Mouse (Mus musculus): Measurements from ENCODE around the gene Tia1. TPM values are rescaled to one million over a fixed set of nuclear protein-coding genes. Genes with fewer than 3 reads are reported as not detected.
"Not testable (repeated sequence)": the region's sequence is repeated elsewhere in the genome, so short reads cannot be mapped to it uniquely, and the experiment has no call there.

Tia1 gene
- polyA plus RNA-seq, 1 experiment = 0.72 TPM

- no peaks in the 10 kb centered on the region for H3K27me3 ChIP-seq (ENCODE audit: control insufficient read depth)
- H3K9me3 ChIP-seq (ENCODE audit: control insufficient read depth, low read length) = no peaks in the 10 kb centered on the region
- TF ChIP-seq GATA1 (IDR thresholded peaks at IDR 0.05; ENCODE audit: low read length) (no peak), TAL1 (IDR thresholded peaks at IDR 0.05; ENCODE audit: low read length) (no peak)
- H3K4me1 ChIP-seq (ENCODE audit: control insufficient read depth) = peaks cover 44% of the 10 kb centered on the region
- peaks cover 9% of the 10 kb centered on the region for H3K36me3 ChIP-seq (ENCODE audit: control insufficient read depth)
- peak overlapping the region; percentile 86 for H3K4me3 ChIP-seq (replicated peaks)
These were observed 37.2 kb upstream of the Tia1 start for GRCm38 (mm10) chr6:86366853-86367249.

DNA sequence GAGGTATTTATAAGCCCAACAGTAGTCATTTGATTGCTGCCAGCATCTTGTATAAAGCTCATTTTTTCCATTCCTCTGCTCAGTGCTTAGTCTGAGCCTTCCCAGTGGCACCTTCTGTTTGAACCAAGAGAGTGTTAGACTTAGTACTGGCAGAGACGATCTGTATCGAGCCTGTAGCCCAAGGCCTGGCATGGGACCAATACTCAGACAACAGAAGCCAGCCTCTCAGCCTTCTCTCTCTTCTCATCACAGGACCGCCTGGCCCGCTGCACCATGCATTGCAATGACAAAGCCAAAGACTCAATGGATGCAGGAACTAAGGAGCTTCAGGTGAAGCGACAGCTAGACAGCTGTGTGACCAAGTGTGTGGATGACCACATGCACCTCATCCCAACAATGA lies 35.5 kb upstream of the Tia1 start:
- TF ChIP-seq GATA1 (IDR thresholded peaks at IDR 0.05; ENCODE audit: low read length) (no peak), TAL1 (IDR thresholded peaks at IDR 0.05; ENCODE audit: low read length) (no peak)
- Histone ChIP-seq H3K36me3 (ENCODE audit: control insufficient read depth) (peaks cover 14% of the 10 kb centered on the region), H3K9me3 (ENCODE audit: control insufficient read depth, low read length) (no peaks in the 10 kb centered on the region), H3K4me3 (replicated peaks) (no peak overlapping the region), H3K4me1 (ENCODE audit: control insufficient read depth) (peaks cover 60% of the 10 kb centered on the region), H3K27me3 (ENCODE audit: control insufficient read depth) (no peaks in the 10 kb centered on the region)

GRCm38 (mm10) chr6:86370093-86370713 lies 33.8 kb upstream of the Tia1 start:
- H3K4me3 ChIP-seq (replicated peaks) = peak overlapping the region; percentile 79
- H3K4me1 ChIP-seq (ENCODE audit: control insufficient read depth) = peaks cover 53% of the 10 kb centered on the region
- peaks cover 28% of the 10 kb centered on the region for H3K36me3 ChIP-seq (ENCODE audit: control insufficient read depth)
- H3K27me3 ChIP-seq (ENCODE audit: control insufficient read depth) = no peaks in the 10 kb centered on the region
- TF ChIP-seq TAL1 (IDR thresholded peaks at IDR 0.05; ENCODE audit: low read length) = no peak
- TF ChIP-seq GATA1 (IDR thresholded peaks at IDR 0.05; ENCODE audit: low read length) = no peak
- no peaks in the 10 kb centered on the region for H3K9me3 ChIP-seq (ENCODE audit: control insufficient read depth, low read length)

GRCm38 (mm10) chr6:86370764-86371339 lies 33.2 kb upstream of the Tia1 start, which contains the start of gene Snrpg:
Gene Snrpg, plus strand, starts transcription at chr6:86371304.
- Histone ChIP-seq H3K36me3 (ENCODE audit: control insufficient read depth) (peaks cover 33% of the 10 kb centered on the region), H3K9me3 (ENCODE audit: control insufficient read depth, low read length) (no peaks in the 10 kb centered on the region), H3K4me1 (ENCODE audit: control insufficient read depth) (peaks cover 50% of the 10 kb centered on the region), H3K4me3 (replicated peaks) (peak within 1 kb of the TSS; percentile 79), H3K27me3 (ENCODE audit: control insufficient read depth) (no peaks in the 10 kb centered on the region)
- no peak for TF ChIP-seq TAL1 (IDR thresholded peaks at IDR 0.05; ENCODE audit: low read length)
- TF ChIP-seq GATA1 (IDR thresholded peaks at IDR 0.05; ENCODE audit: low read length) = no peak

GRCm38 (mm10) chr6:86371340-86371911 lies 32.6 kb upstream of the Tia1 start:
- peaks cover 44% of the 10 kb centered on the region for H3K4me1 ChIP-seq (ENCODE audit: control insufficient read depth)
- H3K4me3 ChIP-seq (replicated peaks) = peak overlapping the region; percentile 79
- H3K36me3 ChIP-seq (ENCODE audit: control insufficient read depth) = peaks cover 39% of the 10 kb centered on the region
- no peaks in the 10 kb centered on the region for H3K27me3 ChIP-seq (ENCODE audit: control insufficient read depth)
- TF ChIP-seq TAL1 (IDR thresholded peaks at IDR 0.05; ENCODE audit: low read length) (no peak), GATA1 (IDR thresholded peaks at IDR 0.05; ENCODE audit: low read length) (no peak)
- H3K9me3 ChIP-seq (ENCODE audit: control insufficient read depth, low read length) = no peaks in the 10 kb centered on the region

DNA sequence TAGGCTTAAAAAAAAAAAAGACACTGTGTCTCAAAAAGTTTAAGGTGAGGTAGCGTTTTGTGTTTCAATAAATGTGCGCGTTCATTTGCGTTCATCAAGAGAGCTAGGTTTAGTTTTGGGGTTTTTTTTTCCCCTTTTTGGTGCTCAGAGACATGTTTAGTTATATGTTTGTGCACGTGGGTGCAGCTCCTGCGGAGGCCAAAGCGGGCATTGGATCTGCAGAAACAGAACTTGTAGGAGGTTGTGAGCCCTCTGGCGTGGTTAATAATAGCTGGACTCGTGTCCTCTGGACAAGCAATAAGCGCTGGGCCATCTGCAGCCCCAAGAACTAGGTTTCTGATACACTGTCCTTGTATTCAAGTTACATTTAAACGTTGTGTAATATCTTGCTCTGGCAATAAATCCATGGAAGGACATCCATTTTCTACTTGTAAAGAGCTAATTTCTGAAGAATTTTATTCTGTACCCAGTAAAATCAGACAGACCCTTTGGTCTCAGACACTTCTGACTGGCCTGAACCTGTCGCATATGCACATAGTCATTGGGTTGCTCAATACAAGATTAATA lies 32.0 kb upstream of the Tia1 start:
- H3K36me3 ChIP-seq (ENCODE audit: control insufficient read depth) = peaks cover 45% of the 10 kb centered on the region
- no peaks in the 10 kb centered on the region for H3K9me3 ChIP-seq (ENCODE audit: control insufficient read depth, low read length)
- H3K4me3 ChIP-seq (replicated peaks) = peak overlapping the region; percentile 79
- H3K4me1 ChIP-seq (ENCODE audit: control insufficient read depth) = peaks cover 38% of the 10 kb centered on the region
- no peaks in the 10 kb centered on the region for H3K27me3 ChIP-seq (ENCODE audit: control insufficient read depth)
- no peak for TF ChIP-seq TAL1 (IDR thresholded peaks at IDR 0.05; ENCODE audit: low read length)
- no peak for TF ChIP-seq GATA1 (IDR thresholded peaks at IDR 0.05; ENCODE audit: low read length)

- no peaks in the 10 kb centered on the region for H3K27me3 ChIP-seq (ENCODE audit: control insufficient read depth)
- no peak overlapping the region for H3K4me3 ChIP-seq (replicated peaks)
- peaks cover 30% of the 10 kb centered on the region for H3K4me1 ChIP-seq (ENCODE audit: control insufficient read depth)
- H3K9me3 ChIP-seq (ENCODE audit: control insufficient read depth, low read length) = no peaks in the 10 kb centered on the region
- peaks cover 52% of the 10 kb centered on the region for H3K36me3 ChIP-seq (ENCODE audit: control insufficient read depth)
- no peak for TF ChIP-seq GATA1 (IDR thresholded peaks at IDR 0.05; ENCODE audit: low read length)
- no peak for TF ChIP-seq TAL1 (IDR thresholded peaks at IDR 0.05; ENCODE audit: low read length)
These were observed 30.5 kb upstream of the Tia1 start for GRCm38 (mm10) chr6:86373556-86373955.

DNA sequence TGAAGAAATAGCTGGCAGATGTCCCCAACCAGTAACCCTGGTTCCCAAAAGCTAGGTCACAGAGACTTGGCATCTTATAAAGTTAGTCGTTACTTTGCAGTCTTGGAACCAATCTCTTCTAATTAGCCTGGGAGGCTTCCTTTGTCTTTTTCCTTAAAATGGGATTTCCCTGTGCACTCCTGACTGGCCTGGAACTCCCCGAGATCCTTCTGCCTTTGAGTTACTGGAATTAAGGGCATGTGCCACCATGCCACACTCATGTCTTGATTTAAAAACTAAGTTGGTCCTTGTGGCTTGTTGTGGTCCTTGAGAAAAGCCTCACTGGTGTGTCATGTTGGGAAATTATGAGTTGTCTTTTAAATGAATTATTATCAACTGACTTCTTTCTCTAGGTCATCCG lies 25.7 kb upstream of the Tia1 start:
- Histone ChIP-seq H3K27me3 (ENCODE audit: control insufficient read depth) (no peaks in the 10 kb centered on the region), H3K36me3 (ENCODE audit: control insufficient read depth) (peaks cover 66% of the 10 kb centered on the region), H3K4me3 (replicated peaks) (no peak overlapping the region), H3K4me1 (ENCODE audit: control insufficient read depth) (peaks cover 4% of the 10 kb centered on the region), H3K9me3 (ENCODE audit: control insufficient read depth, low read length) (no peaks in the 10 kb centered on the region)
- no peak for TF ChIP-seq GATA1 (IDR thresholded peaks at IDR 0.05; ENCODE audit: low read length)
- no peak for TF ChIP-seq TAL1 (IDR thresholded peaks at IDR 0.05; ENCODE audit: low read length)

DNA sequence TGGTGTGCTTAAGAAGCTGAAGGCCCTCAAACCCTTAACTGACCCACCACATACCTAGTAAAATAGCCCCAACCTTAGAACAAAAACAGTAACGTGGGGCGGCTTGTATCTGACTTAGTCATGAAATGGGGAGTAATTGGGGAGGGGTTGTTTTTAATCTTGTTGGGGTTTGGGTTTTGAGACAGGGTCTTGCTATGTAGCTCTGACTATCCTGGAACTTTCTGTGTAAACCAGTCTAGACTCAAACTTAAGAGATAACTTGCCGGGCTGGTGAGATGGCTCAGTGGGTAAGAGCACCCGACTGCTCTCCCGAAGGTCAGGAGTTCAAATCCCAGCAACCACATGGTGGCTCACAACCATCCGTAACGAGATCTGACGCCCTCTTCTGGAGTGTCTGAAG lies 23.9 kb upstream of the Tia1 start:
- H3K4me3 ChIP-seq (replicated peaks); H3K9me3 ChIP-seq (ENCODE audit: control insufficient read depth, low read length); H3K4me1 ChIP-seq (ENCODE audit: control insufficient read depth); H3K27me3 ChIP-seq (ENCODE audit: control insufficient read depth): not testable (repeated sequence)
- peaks cover 51% of the 10 kb centered on the region for H3K36me3 ChIP-seq (ENCODE audit: control insufficient read depth)

All from erythroblast, embryonic 14.5 days (primary cell).